Mouse (Mus musculus) layer of hippocampus, adult 9-10 months (tissue): ENCODE data around the gene Agxt.

Experiments
- DNase-seq: peaks from one replicate; pipeline ENCODE4 v3.0.0; 2022; ENCODE audit warnings: low spot score

The Agxt gene

DNA sequence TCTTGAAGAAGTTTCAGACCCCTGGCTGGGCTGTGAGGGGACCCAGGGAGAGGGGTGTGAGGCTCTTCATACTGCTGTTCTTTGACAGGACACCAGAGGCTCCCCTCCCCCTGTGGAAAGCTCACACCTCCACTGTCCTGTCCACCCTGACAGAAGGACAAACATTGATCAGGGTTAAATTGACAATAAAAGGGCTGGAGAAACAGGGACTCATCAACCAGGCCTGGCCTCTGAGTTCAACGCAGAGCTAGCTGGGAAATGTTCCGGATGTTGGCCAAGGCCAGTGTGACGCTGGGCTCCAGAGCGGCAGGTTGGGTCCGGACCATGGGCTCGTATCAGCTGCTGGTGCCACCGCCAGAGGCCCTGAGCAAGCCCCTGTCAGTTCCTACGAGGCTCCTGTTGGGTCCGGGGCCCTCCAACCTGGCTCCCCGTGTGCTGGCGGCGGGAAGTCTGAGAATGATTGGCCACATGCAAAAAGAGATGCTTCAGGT, at the start of gene Agxt:
Agxt (plus strand) TSS at position 205 of the 491 bp plus-strand sequence.
- no peak for DNase-seq

- no peak for DNase-seq
These were observed 42.5 kb upstream of the Agxt start for GRCm38 (mm10) chr1:93092582-93092981.

- DNase-seq, result no peak
These were observed 36.1 kb upstream of the Agxt start for GRCm38 (mm10) chr1:93098956-93099355.

DNA sequence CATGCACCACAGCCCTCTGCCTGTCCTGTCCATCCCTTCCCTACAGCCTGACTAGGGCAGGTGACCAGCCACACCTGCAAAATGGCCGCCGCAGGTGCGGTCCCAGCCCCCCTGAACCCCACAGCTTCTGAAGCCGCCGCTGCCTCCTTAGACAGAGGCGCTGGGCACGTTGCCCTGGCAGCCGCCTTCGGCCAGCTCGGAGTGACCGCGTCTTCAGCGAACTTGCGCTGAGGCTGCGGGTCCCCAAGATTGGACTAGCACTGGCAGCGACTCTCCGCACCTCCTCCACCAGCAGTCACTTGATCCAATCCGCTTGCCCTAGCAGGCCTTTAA, 34.8 kb upstream of the Agxt start:
- no peak for DNase-seq

DNA sequence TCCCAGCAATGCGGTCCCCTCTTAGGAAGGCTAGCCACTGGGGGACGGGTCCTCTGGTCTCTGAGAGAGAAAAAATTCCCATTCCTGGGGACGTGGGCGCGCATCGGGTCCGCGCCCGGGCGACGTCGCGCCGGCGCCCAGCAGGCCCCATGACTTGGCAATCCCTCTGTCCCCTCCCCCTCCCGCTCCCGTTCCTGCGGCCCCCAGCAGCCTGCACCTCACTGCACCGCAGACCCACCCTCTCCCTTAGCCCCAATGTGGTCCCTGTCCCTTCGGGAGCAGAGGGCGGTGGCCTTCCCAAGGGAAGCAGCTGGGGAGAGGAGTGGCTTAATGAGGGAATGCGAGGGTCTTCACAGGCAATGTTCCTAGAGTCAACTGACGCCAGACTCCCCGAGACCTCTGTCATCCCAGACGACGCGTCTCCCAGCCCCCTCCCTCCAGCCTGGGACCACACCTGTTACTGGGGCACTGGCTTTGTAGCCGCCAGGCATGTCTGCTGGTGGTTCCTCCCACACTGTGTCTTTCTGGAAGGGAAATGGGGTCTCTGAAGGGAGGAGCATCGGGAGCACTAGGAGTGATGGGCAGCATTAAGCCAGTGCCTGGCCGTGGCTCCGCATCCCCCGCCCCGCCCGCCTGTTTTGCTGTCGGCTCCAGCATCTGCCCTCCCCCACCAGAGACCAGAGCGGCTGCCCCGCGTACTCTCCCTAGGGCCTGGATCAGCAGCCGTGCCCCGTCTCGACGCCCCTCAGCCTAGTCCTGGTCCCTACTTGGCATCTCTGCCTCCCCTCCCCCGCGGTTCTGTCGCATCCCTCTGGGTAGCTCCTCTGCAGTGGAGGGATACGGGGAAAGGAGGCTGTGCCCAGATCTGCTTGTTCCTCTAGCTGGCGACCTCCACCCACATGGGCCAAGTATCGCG, 34.2 kb upstream of the Agxt start:
- DNase-seq, result no peak

DNA sequence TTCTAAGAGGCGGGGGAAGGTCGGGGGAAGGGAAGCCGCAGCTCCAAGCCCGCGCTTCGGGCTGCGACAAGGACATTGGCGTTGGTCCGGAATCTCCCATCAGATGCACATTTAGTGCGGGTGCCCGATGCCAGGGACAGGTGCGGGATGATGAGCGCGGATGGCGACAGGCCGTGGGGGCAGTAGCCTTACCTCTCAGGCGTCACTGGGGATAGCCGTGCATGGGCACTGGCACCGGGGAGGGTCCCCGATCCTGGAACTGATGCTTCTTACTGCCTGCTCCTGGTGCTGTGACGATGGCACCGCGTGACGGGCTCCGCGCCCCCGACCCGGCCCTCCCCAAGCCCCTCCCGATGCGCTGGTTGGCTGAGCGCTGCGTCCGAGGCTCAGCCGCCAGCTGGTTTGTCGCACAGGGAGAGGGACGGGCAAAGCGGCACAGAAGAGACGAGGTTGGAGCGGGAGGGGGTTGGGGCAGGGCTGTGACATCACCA, 33.4 kb upstream of the Agxt start, which contains the start of gene Kif1a:
Kif1a (minus strand) TSS at position 381 of the 491 bp plus-strand sequence.
- DNase-seq, result peak; percentile 59

DNA sequence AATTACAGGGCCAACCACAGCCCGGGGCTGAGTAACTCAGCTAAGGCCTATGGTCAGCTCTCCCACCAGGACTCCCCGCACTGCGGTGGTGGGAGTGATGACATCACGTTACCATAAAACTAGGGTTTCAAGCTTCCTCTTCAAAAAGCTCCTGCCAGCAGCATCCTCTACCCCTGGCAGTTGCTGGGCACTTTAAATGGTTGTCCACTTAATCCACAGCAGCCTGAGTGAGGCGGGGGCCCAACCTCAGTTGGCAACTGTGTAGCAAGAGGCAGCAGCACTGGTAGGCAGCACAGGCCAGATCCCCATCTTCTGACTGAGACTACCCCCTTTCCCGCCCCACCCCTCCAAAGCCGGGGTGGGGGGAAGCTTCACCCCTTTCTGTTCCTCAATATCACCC, 32.3 kb upstream of the Agxt start:
- no peak for DNase-seq

DNA sequence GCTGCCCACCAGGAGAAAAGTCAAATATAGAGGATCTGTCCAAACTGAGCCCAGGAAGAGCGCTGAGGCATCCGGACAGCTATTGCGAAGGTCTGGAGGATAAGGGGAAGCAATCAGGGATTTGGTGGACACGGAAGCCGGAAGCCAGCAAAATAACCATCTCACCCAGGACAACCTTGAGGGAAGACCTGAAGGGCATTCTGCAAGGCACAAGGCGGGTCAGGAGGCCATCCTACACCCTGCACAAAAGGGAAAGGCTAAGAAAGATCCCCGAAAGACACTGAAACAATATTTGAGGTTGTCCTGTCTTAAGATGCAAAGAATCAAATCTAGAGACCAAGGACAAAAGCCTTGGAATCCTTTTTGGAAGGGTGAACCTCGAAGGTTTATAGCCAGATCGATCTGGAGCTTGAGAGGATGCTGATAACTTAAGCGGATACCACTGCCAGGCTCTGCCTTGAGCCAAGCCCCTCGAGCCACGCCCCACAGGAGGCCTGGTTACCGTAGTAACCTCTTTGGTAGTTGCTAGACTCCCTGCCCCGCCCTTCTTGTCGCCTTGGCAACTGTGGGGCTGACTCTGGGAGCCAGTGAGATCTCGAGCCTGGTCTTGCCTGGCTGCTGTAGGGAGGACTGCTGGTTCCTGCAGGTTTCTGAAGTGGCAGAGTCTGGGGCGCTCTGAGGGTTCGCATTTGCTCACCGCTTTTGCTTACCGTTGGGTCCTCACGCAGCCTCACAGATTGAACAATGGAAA, 20.2 kb upstream of the Agxt start:
- DNase-seq, result no peak

- DNase-seq, result no peak
These were observed 19.6 kb upstream of the Agxt start for GRCm38 (mm10) chr1:93115471-93115870.

DNA sequence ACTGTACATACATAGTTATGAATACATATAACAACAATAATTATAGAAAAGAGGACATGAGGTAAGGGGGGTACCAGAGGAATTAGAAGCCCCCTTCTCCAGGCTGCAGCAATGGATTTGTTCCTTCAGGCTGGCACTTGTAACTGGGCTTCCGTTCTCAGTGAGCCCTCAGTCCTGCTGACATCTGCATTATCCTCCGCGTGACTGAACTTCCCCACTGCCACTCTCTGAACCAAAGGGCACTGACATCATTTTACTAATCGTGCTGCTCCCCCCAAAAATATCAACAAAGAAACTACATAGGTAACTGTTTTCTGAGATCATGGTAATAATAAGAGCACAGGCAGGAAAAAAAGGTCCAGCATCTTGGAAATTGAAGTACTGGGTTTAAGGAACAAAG, 16.2 kb upstream of the Agxt start:
- DNase-seq, result no peak

- DNase-seq, result no peak
These were observed 11.7 kb upstream of the Agxt start for GRCm38 (mm10) chr1:93123179-93123854.

DNA sequence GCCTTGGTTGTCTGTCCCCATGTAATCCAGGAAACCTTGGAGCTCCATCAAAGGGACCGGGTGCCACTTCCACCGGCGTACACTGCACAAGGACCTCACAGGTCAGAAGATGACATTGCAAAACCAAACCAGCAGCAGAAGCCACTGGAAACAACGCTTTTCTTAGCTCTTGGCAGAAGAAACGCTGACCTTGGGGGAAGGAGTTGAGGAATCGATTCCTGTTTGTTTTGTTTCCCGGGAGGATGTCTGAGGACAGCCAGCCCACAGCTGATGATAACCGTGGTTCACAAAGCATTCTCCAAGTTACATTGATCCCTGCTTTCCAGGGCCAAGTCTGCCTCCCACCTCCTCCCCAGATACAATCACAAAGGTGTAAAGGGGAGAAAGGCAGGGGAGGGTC, 11.0 kb upstream of the Agxt start:
- no peak for DNase-seq

DNA sequence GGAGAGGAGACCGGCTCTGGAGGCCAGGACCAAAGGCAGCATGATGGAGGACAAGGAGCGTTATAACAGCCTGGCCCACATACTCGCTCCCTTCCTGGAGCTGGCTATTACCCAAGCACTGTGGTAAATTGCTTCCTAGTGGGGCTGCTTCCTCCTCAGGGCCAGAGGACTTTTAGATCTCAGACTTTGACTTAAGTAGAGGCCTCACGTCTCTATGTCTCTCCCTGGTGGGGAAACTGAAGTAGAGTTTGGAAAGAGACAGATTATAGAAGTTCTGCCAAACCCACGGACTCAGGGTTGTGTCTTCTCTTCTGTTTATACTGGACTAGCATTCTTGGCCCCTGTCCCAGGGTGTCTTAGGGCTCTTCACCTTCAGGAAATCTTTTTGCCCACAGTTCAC, 9.8 kb upstream of the Agxt start:
- DNase-seq, result no peak

GRCm38 (mm10) chr1:93128209-93128608, 6.8 kb upstream of the Agxt start:
- DNase-seq, result no peak

- peak; percentile 41 for DNase-seq
These were observed 6.2 kb upstream of the Agxt start for GRCm38 (mm10) chr1:93128710-93129349.

DNA sequence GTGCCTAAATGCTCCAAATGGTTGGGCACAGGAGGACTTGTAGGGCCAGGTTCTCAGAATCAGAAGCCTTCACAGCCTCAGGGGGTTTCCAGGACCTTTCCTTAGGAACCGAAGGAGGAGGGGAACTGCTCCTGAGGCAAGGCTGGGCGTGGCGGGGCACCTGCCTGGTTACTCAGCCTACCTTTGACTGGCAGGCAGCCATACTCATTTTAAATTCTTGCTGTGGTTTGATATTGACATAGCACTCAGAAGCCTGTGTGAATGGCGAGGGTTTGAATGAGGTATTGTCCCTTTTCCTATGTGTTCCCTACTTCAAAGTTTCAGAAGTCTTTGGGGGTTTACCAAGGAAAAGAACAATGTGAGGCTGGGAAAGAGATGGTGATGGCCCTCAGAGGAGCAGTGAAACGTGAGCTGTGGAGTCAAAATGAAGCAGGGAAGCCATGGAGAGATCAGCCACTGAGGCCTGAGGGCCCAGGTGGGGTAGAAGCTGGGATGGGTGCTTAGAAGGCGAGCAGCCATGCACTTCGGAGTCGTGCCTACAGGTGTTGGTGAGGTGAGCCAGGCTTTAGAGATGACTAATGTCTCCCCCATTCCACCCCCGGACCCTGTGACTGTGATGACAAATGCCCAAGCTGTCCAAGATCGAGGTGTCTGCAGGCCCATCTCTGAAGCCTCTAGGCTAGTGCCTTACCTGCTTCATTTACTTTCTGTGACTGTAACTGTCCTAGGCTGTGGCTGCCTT, 4.6 kb upstream of the Agxt start:
- no peak for DNase-seq

GRCm38 (mm10) chr1:93132676-93133075, 2.4 kb upstream of the Agxt start:
- DNase-seq, result no peak

DNA sequence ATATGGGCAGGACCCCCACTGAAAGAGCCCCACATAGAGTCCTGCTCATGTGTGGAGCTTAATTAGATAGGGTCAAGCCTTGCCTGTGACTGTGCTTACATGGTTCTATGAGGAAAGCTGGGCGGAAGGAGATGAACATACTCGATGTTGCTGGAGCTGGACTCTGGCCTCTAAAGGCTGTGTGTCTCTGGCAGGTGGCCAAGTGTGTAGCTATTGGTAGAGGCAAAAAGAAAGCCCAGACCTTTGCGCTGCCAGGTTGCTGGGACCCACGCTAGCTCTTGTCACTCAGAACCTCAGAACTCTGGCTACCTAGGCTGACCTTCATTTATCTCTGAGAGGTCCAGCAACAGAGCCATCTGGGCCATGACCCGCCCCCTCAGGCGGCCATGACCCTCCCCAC, 3.5 kb downstream of the Agxt start:
- DNase-seq, result no peak

- peak; percentile 20 for DNase-seq
These were observed 4.7 kb downstream of the Agxt start for GRCm38 (mm10) chr1:93139713-93140112.

- no peak for DNase-seq
These were observed 7.8 kb downstream of the Agxt start for GRCm38 (mm10) chr1:93142871-93143270.

DNA sequence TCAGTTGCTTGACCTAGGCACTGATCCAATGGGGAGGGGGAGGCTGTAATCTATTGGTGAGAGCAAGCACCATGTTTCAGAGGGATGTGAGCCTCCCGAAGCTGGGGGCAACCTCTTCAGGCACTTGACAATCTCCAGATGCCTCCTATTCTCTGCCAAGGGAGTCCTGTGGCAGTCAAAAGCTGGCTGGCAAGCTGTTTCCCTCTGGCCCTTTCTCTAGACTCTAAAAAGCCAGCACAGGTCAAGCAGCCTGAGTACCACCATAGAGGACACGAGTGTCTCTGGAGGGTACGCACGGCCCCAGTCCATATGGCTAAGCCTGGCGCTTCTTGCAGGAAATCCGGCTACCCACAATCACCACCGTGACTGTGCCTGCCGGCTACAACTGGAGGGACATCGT, 9.1 kb downstream of the Agxt start:
- DNase-seq, result no peak
